Mouse (Mus musculus): ENCODE measurements around the gene Caskin1.

Caskin1 gene

DNA sequence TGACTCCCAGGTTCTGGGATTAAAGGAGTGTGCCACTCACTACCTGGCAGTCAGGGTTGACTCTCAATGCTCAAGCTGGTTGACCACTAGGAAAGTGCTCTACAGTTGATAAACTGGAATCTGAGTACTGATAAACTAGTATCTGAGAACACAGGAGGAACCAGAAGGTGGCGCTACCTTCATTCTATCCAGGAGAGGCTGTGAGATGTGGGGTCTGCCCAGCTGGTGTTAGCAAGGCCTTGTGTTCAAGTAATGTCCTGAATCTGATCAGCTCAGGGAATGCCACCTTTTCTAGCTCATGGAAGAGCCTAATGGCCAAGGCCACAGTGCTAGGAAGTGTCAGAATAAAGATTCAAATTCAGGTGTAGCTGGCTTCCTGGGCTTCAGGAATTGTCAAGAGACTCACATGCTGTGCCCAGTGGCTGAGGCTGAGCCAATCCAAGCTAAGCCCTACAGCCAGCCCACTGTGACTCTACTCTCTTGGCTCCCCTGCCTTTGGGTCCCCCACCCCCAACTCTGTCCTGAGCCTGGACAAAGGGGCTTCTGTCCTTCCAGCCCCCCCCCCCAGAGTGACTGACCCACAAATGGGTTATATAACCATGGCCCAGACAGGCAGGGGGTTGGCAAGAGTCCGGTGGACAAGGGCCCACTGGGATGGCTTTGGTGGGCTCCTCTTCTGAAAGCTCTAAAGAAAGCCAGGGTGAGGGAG lies 6.4 kb downstream of the Caskin1 start:
- DNase-seq (ENCODE audit: low spot score in 2 of 2): peak; percentile 48 to 73

DNA sequence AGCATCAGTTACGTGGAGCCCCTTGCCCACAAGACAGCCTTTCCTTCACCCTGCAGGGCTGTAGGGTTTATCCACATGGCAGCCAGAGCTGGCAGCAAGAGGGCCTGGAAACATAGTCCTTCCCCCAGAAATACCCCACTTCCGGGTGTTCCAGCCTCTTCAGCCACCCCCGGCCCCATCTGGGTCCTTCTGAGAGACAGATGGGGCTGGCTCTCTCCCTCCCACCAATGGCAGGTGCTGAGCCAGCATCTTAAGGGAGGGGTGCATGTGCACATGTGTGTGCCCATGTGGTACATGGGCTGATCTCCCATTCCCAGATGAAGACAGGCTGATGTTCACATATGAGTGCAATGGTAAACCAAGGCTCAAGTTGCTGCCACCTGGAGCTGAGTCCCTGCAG lies 7.0 kb downstream of the Caskin1 start:
- DNase-seq (ENCODE audit: low spot score in 2 of 2): no peak

DNA sequence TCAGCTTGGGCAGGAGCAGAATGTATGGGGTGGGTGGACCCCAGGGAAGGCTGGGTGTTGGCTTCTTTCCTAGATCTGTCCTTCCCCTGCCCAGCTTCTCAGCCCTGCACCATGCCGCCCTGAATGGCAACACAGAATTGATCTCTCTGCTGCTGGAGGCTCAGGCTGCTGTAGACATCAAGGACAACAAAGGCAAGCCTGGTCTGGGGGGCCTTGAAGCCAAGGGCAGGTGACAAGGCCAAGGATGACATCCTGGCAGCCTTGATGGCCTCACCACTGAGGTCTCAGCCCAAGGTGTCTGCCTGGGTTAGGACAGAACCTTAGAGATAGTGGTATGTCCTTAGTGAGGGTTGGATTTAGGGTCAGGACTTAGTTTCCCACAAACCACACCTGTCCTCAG lies 7.6 kb downstream of the Caskin1 start:
- no peak for DNase-seq (ENCODE audit: low spot score in 2 of 2)

DNA sequence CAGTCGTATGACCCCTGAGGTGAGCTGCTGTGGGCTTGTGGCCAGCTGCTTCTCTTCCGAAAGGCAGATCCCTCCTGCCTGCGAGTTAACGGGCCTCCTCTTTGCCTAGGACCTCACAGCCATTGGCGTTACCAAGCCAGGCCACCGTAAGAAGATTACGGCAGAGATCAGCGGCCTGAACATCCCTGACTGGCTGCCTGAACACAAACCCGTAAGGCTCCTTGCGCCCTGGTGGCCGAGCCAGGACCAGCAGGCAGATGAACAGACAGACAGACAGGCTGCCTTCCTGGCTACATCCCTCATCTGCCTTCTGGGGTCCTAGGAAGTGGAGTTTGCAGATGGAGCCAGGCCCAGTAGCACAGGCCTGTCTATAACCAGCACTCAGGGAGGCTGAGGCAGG lies 13.8 kb downstream of the Caskin1 start:
- no peak for DNase-seq (ENCODE audit: low spot score in 2 of 2)

DNA sequence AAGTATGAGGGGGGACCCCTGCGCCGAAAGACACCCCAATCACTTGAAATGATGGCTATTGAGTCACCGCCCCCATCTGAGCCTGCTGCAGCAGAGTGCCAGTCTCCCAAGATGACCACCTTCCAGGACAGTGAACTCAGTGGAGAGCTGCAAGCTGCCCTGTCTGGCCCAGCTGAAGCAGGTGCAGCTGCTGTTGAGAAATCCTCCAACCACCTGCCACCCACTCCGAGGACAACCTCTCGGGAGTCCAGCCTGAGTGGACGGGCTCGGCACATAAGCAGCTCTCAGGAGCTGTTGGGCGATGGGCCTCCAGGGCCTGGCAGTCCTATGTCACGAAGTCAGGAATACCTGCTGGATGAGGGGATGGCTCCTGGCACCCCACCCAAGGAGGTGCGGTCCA lies 15.7 kb downstream of the Caskin1 start:
- DNase-seq (ENCODE audit: low spot score in 2 of 2): no peak

DNA sequence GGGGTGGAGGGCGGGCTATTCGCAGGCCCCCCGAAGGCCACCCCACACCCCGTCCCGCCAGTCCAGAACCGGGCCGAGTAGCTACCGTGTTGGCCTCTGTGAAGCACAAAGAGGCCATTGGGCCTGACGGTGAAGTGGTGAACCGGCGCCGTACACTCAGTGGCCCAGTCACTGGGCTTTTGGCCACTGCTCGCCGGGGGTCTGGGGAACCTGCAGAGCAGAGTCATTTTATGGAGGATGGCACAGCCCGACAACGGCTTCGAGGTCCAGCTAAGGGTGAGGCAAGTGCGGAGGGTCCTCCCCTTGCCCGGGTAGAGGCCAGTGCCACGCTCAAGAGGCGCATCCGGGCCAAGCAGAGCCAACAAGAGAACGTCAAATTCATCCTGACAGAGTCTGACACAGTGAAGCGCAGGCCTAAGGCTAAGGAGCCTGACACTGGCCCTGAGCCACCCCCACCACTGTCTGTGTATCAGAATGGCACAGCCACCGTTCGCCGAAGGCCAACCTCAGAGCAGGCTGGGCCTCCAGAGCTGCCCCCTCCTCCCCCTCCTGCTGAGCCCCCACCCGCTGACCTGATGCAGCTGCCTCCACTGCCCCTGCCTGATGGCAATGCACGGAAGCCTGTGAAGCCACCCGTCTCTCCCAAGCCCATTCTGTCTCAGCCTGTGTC lies 17.0 kb downstream of the Caskin1 start:
- no peak for DNase-seq (ENCODE audit: low spot score in 2 of 2)

DNA sequence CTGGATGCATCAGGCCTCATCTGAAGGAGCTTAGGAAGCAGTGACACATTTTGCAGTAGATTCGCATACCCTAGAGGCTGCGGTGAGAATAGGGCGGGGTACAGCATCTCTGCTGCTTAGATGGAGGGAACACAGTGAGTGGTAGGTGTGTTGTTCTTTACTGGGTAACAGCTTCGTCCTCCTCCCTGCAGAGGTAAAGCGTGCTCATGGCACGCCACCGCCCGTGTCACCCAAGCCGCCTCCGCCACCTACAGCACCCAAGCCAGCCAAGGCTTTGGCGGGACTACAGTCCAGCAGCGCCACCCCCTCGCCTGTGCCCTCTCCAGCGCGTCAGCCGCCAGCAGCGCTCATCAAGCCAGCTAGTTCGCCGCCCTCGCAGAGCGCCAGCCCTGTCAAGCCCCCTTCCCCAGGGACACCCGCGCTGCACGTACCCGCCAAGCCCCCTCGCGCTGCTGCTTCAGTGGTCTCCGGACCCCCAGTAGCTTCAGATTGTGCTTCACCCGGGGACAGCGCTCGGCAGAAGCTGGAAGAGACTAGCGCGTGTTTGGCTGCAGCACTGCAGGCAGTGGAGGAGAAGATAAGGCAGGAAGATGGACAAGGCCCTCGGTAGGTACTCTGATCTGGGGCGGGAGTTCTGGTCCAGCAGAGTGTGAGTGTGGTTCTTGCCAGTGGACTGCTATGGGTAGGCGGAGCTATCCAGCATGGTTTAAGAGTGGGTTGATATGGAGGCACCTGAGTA lies 18.1 kb downstream of the Caskin1 start:
- no peak for DNase-seq (ENCODE audit: low spot score in 2 of 2)

DNA sequence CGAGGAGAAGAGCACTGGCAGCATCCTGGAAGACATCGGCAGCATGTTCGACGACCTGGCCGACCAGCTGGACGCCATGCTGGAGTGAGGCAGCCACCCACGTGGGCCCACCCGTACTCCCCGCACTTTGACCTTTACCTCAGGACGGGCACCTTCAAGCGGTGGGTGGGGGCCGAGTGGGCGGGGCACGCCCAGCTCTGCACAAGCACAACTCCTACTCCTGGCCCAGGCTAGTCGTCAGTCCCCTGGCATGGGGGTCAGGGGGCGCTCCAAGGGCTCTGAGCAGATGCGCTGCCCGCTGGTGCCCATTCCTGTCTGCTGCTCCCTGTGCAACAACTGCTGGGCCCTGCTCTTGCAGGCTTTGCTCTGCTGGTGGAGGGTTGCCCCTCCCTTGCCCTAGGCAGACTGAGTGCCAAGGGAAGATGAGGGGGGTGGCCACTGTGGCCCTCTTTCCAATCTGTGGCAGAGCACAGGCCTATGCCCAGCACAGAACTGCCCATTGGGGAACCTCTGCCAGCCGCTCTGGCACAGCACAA lies 18.8 kb downstream of the Caskin1 start:
- no peak for DNase-seq (ENCODE audit: low spot score in 2 of 2)

DNA sequence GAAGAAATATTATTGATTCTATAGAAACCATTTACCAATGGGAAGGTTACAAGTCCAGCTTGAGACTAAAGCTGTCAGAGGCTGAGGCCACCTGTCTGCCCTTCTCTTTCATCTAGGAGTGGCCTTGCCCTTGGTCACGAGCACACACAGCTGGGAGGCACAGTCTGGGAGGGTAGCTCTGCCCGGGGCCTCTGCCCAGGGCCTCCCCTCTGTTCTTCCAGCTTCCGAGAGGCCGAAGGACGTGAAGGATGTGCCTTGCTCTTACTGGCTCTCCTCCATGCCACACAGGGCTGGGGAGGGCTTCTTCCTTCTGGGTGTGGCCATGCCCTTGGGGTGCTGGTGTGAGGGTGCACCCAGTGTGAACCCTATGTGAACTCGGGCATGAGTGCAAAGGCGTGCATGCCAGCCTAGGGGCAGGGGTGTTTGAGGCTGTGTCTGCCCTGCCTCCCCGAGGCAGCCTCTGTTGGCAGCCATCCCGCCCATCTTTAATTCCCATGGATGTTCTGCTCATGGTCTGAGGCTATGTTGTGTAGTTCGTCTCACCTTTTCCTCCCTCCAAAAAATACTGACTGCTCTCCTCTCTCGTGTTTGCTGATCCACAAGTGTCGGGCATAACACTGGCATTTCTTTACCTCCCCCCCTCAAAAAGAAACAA lies 19.5 kb downstream of the Caskin1 start:
- no peak for DNase-seq (ENCODE audit: low spot score in 2 of 2)

DNA sequence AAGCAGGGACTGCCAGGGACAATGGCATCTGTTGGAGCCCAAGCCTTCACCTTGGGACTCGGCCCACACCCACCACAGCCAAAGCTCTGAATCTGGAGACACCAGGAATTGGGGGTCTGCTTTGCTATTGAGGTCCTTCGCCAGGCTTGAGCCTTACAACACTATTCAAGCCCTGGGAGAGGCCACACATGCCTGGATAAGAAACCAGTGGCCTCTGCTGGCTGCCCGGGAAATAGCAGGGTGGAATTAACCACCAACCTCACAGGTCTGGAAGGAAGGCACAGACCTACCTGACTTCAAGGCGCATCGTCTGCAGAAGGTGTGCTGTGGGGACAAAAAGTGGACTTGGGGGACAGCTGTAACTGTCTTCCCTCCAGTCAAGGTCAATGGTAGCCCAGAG lies 25.2 kb downstream of the Caskin1 start:
- DNase-seq (ENCODE audit: low spot score in 2 of 2): no peak

DNA sequence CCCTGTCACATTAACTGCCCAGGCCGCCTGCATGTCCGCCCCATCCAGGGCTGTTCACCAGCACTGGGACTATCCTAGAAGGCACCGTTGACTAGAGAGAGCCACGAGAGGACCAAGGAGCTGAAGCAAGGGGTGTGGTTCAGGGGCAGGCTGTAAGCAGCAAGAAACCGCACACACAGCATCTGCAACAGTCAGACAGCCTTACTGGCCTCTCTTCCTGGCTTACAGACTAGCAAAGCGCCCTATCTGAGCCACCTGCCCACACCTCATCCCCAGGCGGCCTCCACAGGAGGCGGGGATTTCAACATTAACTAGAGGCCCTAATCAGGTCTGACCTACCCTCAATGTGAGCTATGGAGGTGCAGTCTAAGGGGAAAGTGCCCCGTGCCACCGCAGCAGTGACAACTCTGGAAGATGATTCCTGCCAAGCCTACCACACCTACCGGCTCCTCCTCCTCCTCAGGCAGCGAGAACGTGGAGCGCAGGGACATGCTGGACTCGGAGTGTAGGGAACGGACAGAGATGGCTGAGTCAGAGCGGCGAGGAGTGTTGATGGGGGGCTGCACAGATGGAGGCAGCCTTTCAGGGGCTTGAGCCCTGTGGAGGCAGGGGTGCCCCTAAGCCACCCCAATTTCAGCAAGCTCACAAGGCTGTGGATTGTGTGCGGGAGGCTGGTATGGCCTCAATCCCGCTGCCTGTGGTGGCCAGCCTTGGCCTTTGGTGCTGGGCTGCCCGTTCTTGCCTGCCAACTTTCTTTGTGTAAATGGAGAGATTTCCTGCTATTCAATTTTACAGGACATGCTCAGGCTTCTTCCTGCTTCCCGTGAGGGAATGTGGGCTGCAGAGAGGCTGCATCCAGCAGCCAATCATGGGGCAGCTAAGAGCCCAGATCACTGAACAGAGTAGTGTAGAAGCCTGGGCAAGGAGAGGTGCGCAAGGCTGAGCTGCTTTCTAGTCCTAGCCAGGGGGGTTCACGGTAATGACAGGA lies 26.2 kb downstream of the Caskin1 start:
- no peak for DNase-seq (ENCODE audit: low spot score in 2 of 2)

DNA sequence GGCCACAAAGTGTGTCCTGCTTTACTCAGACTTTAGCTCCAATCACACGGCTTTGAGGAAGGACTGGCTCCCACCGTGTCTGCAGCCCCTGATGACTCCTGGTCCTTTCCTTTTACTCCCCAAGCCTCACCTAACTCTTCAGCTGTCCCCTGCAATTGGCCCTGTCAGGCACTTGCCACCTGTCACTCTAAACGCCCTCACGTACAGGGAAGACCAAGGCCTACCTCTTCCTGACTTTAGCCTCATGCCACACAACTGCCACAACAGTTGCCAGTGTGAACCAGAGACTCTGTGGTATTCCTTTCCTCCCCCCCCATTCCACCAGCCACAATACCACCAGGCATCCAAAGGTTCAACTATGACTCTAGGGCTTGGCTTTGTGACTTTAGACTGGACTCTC lies 32.0 kb downstream of the Caskin1 start:
- no peak for DNase-seq (ENCODE audit: low spot score in 2 of 2)

DNA sequence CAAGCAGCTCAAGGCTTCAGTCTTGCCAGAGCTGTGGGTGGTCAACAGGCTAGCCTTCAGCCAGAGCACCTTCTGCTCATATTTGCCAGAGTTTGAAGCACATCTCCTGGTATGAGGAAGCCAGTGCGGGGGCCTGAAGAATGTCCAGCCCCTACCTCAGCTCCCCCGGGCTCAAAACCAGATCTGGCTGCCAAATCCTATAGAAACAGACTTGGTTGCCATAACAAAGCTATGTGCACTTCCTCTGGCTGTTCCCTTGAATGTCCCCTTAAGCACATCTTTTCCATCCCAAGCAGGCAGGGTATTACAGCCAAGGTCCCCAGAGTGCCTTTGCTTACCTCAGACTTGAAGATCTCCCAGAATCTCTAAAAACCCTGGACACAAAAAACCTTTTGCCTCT lies 36.3 kb downstream of the Caskin1 start:
- DNase-seq (ENCODE audit: low spot score in 2 of 2): no peak

DNA sequence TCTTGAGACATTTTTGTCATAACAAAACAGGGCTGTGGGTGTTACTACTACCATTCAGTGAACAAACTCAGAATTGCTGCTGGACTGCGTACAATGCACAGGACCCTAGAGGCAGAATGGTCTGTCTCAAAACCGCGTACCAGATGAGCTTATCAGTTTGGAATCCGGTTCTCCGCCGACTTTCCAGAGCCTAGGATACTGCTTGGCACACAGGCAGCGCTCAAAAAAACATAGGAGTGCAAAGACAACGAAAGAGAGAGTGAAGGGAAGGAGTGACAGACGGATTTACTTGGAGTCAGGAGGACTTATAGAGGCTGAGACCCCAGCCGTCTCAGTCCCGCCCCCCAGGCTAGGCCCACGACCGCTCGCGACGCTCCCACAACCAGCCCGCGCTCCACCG lies 38.9 kb downstream of the Caskin1 start:
- DNase-seq (ENCODE audit: low spot score in 2 of 2): no peak

DNA sequence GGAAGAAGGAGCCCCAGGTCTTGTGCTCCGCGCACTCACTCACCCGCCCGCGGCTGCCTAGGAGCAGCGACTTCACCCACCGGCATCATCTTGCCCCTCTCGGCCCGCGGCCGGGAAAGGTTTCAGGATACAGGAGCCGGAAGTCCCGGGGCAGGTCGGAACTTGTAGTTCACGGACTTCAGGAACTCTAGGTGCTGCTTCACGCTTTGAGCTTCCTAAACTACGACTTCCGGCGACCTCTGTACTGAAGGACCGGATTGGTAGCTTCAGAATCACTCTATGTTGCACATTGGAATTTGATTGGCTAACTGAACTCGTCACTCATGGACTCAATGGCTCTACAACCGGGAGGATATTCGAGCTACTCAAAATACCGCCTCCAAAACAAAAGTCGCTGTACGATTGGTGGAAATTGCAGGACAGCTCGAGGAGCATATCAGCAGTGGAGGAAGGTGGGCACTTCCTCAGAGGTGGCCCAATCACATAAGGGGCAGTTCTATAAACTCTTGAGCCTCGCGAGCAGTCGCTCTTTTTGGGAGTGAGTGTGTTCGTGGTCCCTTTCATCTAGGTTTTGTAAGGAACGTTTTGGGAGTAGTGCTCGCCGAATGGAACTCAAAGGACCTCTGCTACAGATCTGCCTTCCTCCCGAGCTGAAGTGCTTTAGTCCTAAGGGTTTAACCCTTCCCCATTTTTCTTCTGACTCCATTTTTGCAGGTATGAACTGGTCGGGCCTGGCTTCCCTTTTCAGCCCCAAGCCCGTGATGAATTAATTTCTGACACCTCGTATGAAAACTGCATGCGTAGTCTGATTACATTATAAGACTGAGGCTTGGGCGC lies 39.5 kb downstream of the Caskin1 start, which contains the start of gene Traf7:
Traf7 (minus strand) TSS at position 216 of the 837 bp plus-strand sequence.
- DNase-seq (ENCODE audit: low spot score in 2 of 2): peak; percentile 90

DNA sequence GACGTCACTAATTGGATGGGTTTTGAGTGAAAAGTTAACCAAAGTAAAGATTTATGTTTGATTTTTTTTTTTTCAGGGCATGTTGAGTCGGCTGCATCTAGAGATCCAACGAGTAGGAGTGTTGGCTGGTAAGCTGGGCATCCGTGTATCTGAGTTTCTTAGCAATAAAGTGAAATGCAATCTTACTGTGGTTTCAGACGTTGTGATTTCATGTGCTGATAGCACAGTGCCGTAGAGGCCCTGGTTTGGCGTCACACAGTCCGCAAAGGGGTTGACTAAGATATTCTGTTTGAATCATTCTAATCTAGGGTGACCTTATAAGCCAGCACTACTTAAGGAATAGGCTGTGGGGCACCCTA lies 40.1 kb downstream of the Caskin1 start:
- no peak for DNase-seq (ENCODE audit: low spot score in 2 of 2)

DNA sequence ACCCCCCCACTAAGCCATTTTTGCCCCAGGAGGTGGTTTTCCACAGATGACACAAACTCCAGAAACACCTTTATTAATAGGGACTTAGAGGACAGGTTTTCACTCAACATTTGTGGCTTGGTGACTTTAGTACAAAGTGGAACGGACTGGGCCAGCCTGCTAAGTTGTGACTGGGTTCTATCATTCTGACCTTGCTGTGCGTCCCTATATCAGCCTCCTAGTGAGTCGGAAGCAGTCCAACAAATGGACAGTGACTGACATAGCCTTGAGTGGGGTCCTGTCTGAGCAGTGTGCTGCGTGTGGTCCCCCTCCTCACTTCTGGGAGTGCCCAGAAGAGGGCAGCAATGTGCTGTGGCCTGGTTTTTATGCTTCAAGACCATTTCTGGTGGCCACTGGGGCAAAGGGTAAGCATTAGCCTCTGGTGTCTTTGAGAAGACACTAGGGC lies 40.6 kb downstream of the Caskin1 start:
- DNase-seq (ENCODE audit: low spot score in 2 of 2): peak; percentile 60 to 83

DNA sequence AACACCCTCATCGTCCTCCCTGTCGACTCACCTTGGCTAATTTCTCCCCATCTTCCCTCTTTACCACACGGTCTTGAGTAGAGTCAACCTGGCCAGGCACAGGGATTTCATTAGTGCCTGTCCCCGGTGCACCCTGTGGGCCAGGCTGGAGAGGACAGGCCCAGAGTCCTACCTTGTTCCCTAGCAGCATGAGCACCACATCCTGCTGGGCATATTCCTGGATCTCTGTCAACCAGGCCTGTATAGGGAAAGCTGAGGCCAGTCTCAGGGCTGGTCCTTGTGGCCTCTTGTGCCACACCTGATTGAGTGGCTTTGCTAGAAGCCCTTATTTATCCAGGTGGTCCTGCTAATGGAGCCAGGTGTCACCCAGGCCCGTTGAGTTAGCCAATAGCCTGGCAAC lies 41.5 kb downstream of the Caskin1 start:
- DNase-seq (ENCODE audit: low spot score in 2 of 2): no peak

DNA sequence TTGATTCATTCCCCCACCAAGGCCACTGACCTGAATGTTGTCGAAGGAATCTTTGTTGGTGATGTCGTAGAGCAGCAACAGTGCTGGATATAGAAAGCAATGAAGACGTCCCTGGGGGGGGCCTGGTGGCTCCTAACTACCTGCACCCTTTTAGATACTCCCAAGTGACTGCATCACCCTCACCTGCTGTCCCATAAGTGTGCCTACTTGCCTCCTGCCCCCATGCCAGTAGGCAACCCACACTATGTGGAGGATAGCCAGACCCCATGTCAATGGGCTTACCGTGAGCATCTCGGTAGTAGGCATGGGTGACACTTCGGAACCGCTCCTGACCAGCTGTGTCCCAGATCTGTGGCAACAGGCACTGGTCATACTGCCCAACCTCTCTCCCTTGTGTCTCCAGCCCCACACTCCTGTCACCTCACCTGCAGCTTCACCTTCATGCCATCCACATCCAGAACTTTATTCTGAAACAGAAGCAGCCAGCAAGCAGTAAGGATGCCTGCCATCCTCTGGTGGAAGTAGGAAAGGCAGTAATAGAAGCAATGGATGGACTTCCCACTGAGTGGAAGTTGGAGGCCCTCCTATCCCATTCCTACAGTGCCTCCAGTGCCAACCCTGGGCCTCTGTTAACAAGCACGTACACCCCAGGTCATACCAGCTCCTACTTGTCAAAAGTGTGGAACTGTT lies 42.1 kb downstream of the Caskin1 start:
- DNase-seq (ENCODE audit: low spot score in 2 of 2): no peak

Data from spleen, postnatal 4 days (tissue).